Mouse (Mus musculus) liver, postnatal 0 days (tissue): ENCODE measurements at regions not wholly inside any gene's neighbourhood (a gene's known extent, or its start where the extent isn't known, plus 50 kb on each side); places are given as distances from the start of the nearest gene placed in this dataset.

Experiments
- CTCF ChIP-seq: sonication (generic); IDR thresholded peaks from 2 replicates; pipeline ENCODE4 v1.5.1; 2016; ENCODE audit warnings: antibody characterized with exemption, low read depth
- EP300 ChIP-seq: IDR thresholded peaks from 2 replicates; pipeline ENCODE4 v1.6.1; 2016; ENCODE audit warnings: antibody characterized with exemption, low read depth, mild to moderate bottlenecking

DNA sequence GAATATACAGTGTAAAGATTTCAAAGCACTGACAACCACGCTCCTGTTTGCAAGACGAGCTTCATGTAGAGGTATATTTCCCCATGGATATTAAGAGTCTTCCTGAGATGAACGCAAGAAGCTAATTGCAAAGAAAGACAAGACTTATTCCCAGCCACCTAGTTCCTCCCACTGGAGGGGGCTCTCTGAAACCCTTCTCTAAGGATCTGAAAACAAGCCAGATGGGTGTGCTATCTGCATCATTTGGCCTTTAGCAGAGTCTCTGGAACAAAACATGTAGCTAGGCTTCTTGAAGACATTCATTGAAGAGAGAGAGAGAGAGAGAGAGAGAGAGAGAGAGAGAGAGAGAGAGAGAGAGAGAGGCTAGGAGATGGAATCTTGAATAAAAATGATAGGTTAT, 504.8 kb downstream of the Tmem38b start:
- TF ChIP-seq CTCF (no peak), EP300 (no peak)
